Mouse (Mus musculus) liver, embryonic 11.5 days (tissue): ENCODE results near the gene Atp5b. TPM values are rescaled to one million over a fixed set of nuclear protein-coding genes. Genes with fewer than 3 reads are reported as not detected.
"Not testable (repeated sequence)": the region's sequence is repeated elsewhere in the genome, so short reads cannot be mapped to it uniquely, and the experiment has no call there.

Experiments used
- ATAC-seq: fragments of 200-750 bp; cut with Nextera tagmentation; replicated peaks from 2 replicates; pipeline ENCODE4 v1.8.0; 2017; ENCODE audit warnings: moderate number of reproducible peaks, mild to moderate bottlenecking, moderate TSS enrichment, moderate library complexity; ENCODE audit not compliant: low FRiP score
- DNase-seq: peaks from one replicate; pipeline ENCODE4 v3.0.0-alpha.2; 2017; ENCODE audit warnings: low spot score
- H3K27ac ChIP-seq: fragments of 300-500 bp; sonication (generic); 2 replicates; pipeline ENCODE4 v1.5.1; 2014; ENCODE audit warnings: mild to moderate bottlenecking, low read depth, low read length, control low read depth
- H3K27me3 ChIP-seq: fragments of 300-500 bp; sonication (generic); replicated peaks from 2 replicates; pipeline ENCODE4 v1.6.1; 2014; ENCODE audit warnings: low read length, mixed read lengths; ENCODE audit not compliant: control insufficient read depth, insufficient read depth
- H3K36me3 ChIP-seq: fragments of 300-500 bp; sonication (generic); 2 replicates; pipeline ENCODE4 v1.6.1; 2014; ENCODE audit warnings: mild to moderate bottlenecking, low read length, moderate library complexity, mixed read lengths; ENCODE audit not compliant: control insufficient read depth, insufficient read depth
- H3K4me1 ChIP-seq: fragments of 300-500 bp; sonication (generic); replicated peaks from 2 replicates; pipeline ENCODE4 v1.6.1; 2014; ENCODE audit warnings: low read length, mixed read lengths; ENCODE audit not compliant: control insufficient read depth, insufficient read depth
- H3K4me2 ChIP-seq: fragments of 300-500 bp; sonication (generic); 2 replicates; pipeline ENCODE4 v1.6.1; 2014; ENCODE audit warnings: mild to moderate bottlenecking, control low read depth, moderate library complexity
- H3K4me3 ChIP-seq: fragments of 300-500 bp; sonication (generic); 2 replicates; pipeline ENCODE4 v1.5.1; 2014; ENCODE audit warnings: low read depth, low read length, control low read depth
- H3K9ac ChIP-seq: fragments of 300-500 bp; sonication (generic); 2 replicates; pipeline ENCODE4 v1.6.1; 2014; ENCODE audit warnings: low read depth, low read length, control low read depth
- H3K9me3 ChIP-seq: fragments of 300-500 bp; sonication (generic); 2 replicates; pipeline ENCODE4 v1.6.1; 2016; ENCODE audit warnings: low read length, inconsistent platforms, mixed read lengths; ENCODE audit not compliant: control insufficient read depth
- WGBS: fragments of 180-500 bp; shearing (Covaris S2); extraction: QIAGEN DNeasy Blood & Tissue Kit; methylation state at CpG from one replicate; pipeline ENCODE4 v1.1.7; 2014; 5-methylcytosine and 5-hydroxymethylcytosine counted together
- polyA plus RNA-seq: library from polyadenylated mRNA; unstranded; fragments of >200 nt; fragmentation: Nextera tagmentation; extraction: Ambion mirVana; gene quantifications from 2 replicates; pipeline ENCODE4 v1.2.1, GENCODE M21; 2014

The Atp5b gene
- polyA plus RNA-seq, 1 experiment from 2014 or later: 2,564 TPM

DNA sequence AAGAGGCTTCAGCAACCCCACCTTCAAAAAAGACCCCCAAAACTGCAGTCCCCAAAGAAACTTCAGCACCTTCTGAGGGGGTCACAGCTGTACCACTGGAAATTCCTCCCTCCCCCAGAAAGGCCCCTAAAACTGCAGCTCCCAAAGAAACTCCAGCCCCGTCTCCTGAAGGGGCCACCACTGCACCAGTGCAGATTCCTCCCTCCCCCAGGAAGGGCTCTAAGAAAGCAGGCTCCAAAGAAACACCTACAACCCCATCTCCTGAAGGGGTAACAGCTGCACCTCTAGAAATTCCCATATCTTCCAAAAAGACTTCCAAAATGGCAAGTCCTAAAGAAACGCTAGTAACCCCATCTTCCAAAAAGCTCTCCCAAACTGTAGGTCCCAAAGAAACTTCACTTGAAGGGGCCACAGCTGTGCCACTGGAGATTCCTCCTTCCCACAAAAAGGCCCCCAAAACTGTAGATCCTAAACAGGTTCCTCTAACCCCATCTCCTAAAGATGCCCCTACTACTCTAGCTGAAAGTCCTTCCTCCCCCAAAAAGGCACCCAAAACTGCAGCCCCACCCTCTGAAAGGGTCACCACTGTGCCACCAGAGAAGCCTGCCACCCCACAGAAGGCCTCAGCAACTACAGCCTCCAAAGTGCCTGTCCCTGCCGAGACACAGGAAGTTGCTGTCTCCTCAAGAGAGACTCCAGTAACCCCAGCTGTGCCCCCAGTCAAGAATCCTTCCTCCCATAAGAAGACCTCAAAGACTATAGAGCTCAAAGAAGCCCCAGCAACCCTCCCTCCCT, 39.8 kb upstream of the Atp5b start:
- H3K36me3 ChIP-seq: peaks cover 68% of the 10 kb centered on the region

DNA sequence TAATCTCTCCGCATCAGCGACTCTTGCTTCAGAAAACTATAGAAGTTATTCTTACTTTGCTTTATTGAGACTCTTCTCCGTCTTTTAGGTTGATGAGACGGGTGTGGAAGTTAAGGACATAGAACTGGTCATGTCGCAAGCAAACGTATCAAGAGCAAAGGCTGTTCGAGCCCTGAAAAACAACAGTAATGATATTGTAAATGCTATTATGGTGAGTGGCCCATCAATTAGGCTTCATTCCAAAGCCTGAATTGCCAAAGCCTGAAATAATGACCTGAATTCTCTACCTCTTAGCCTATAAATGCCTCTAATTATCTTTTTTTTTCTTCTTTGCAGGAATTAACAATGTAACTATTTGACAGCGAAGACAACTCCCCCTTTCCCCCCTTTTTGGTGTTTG, 34.9 kb upstream of the Atp5b start:
- 94% methylated on average over 8 of the region's 8 CpGs for WGBS
- H3K27ac ChIP-seq: no peak overlapping the region
- ATAC-seq (no peak), DNase-seq (no peak)
- H3K27me3 ChIP-seq: no peaks in the 10 kb centered on the region
- peaks cover 52% of the 10 kb centered on the region for H3K36me3 ChIP-seq
- H3K4me3 ChIP-seq: no peak overlapping the region
- H3K4me1 ChIP-seq: peaks cover 3% of the 10 kb centered on the region
- H3K9ac ChIP-seq: no peak overlapping the region
- H3K9me3 ChIP-seq: no peaks in the 10 kb centered on the region
- no peak overlapping the region for H3K4me2 ChIP-seq

More for the DNA sequence above, 39.8 kb upstream of the Atp5b start:
- WGBS: 67% methylated on average over 3 of the region's 3 CpGs
- H3K9me3 ChIP-seq: no peaks in the 10 kb centered on the region
- DNase-seq (no peak), ATAC-seq (no peak)
- no peak overlapping the region for H3K4me2 ChIP-seq
- no peaks in the 10 kb centered on the region for H3K27me3 ChIP-seq
- H3K4me1 ChIP-seq: peaks cover 17% of the 10 kb centered on the region
- H3K4me3 ChIP-seq: no peak overlapping the region
- no peak overlapping the region for H3K27ac ChIP-seq
- 0 out of 2 replicates have a peak overlapping the region, but pooled peaks have one; percentile 1 for H3K9ac ChIP-seq

DNA sequence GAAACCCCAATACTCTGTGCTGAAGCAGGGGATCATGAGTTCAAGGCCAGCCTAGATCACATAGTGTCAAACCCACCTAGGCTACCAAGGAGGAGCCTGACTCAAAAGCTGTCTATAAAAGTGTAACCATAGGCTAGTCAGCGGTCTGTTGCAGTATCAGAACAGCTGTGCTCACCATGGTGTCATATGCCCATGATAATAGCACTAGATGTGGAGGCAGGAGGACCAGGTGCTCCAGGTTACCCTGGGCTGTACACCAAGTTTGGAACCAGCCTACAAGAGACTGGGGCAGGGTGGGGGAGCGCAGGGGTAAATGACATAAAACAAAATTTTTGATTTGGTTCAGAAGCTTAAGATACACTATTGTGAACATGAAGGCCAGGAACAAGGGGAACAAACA, 33.3 kb upstream of the Atp5b start:
- Histone ChIP-seq H3K36me3 (peaks cover 37% of the 10 kb centered on the region), H3K4me1 (no peaks in the 10 kb centered on the region; the same call in 1 of the 2 replicates), H3K27me3 (no peaks in the 10 kb centered on the region), H3K9me3 (no peaks in the 10 kb centered on the region), H3K9ac (no peak overlapping the region), H3K4me2 (no peak overlapping the region), H3K4me3 (no peak overlapping the region), H3K27ac (no peak overlapping the region)
- WGBS: 92% methylated on average over 2 of the region's 2 CpGs
- no peak for DNase-seq
- ATAC-seq: 0 out of 2 replicates have a peak, but pooled peaks have one; percentile 24

DNA sequence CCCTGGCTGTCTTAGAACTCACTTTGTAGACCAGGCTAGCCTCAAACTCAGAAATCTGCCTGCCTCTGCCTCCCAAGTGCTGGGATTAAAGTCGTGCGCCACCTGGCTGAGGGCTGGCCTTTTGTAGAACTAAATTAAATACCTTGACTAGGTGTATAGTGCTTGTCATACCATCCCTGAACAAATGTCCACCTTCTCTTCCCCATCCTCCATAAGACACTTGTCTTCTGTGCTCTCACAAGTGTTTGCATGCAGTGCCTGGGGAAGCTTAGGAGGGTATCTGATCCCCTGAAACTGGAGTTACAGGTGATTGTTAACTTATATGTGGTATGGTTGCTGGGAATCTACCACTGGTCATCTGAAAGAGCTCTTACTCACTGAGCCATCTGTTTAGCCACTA, 32.7 kb upstream of the Atp5b start:
- Histone ChIP-seq H3K4me2 (no peak overlapping the region), H3K9ac (no peak overlapping the region), H3K9me3 (no peaks in the 10 kb centered on the region), H3K4me3 (no peak overlapping the region), H3K36me3 (peaks cover 33% of the 10 kb centered on the region), H3K27me3 (no peaks in the 10 kb centered on the region), H3K4me1 (no peaks in the 10 kb centered on the region), H3K27ac (no peak overlapping the region)
- 90% methylated on average over 2 of the region's 2 CpGs for WGBS
- ATAC-seq: no peak
- no peak for DNase-seq

DNA sequence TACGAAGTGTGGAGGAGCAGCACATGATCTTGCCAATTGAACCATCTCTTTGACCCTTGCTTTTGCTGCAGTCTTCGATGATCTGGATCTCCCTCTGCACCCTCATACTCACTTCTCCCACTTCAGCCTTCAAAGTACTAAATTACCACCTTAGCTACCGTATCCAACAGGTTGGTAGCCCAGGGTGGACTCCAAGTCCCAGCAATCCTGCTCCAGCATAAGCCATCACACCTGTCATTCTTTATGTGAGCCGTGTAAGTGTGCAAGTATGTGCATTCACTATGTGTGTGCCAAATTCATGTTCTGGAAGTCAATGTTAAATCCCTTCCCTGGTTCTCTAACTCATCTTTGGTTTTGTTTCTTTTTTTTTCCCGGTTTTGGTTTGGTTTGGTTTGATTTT, 31.5 kb upstream of the Atp5b start:
- DNase-seq: no peak
- Histone ChIP-seq H3K4me1 (no peaks in the 10 kb centered on the region), H3K9ac (no peak overlapping the region), H3K9me3 (no peaks in the 10 kb centered on the region), H3K27me3 (no peaks in the 10 kb centered on the region), H3K4me2 (no peak overlapping the region), H3K27ac (no peak overlapping the region), H3K4me3 (no peak overlapping the region), H3K36me3 (peaks cover 24% of the 10 kb centered on the region)
- ATAC-seq: no peak
- 91% methylated on average over 5 of the region's 5 CpGs for WGBS

DNA sequence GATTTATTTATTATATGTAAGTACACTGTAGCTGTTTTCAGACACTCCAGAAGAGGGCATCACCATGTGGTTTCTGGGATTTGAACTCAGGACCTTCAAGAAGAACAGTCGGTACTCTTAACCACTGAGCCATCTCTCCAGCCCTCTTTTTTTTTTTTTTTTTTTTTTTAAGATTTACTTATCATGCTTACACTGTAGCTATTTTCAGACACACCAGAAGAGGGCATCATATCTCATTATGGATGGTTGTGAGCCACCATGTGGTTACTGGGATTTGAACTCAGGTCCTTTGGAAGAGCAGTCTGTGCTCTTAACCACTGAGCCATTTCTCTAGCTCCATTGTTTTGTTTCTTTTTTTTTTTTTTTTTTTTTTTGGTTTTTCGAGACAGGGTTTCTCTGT, 30.9 kb upstream of the Atp5b start:
- H3K36me3 ChIP-seq: peaks cover 20% of the 10 kb centered on the region
- H3K4me3 ChIP-seq, H3K9me3 ChIP-seq, H3K4me2 ChIP-seq, ATAC-seq, H3K27ac ChIP-seq, DNase-seq, H3K9ac ChIP-seq, H3K4me1 ChIP-seq, H3K27me3 ChIP-seq: not testable (repeated sequence)
- 89% methylated on average over 1 of the region's 2 CpGs for WGBS

DNA sequence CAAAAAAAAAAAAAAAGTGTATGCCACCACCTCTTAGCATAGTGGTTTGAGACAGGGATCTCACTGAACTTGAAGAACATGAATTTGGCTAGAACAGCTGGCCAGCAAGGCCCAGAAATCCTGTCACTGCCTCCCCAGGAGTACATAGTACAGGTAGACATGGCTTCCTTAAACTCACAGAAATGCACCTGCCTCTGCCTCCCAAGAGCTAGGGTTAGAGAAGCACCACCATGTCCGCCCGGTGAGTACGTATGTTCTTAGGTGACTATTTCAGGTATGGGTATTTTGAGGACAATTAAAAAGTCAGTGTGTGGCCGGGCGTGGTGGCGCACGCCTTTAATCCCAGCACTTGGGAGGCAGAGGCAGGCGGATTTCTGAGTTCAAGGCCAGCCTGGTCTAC, 30.1 kb upstream of the Atp5b start:
- H3K27me3 ChIP-seq: no peaks in the 10 kb centered on the region
- no peak overlapping the region for H3K4me2 ChIP-seq
- H3K9ac ChIP-seq: no peak overlapping the region
- ATAC-seq (no peak), DNase-seq (no peak)
- H3K4me1 ChIP-seq: peaks cover 4% of the 10 kb centered on the region; the same call in 1 of the 2 replicates
- WGBS: 88% methylated on average over 8 of the region's 8 CpGs
- no peak overlapping the region for H3K27ac ChIP-seq
- H3K36me3 ChIP-seq: peaks cover 15% of the 10 kb centered on the region
- no peaks in the 10 kb centered on the region for H3K9me3 ChIP-seq
- H3K4me3 ChIP-seq: no peak overlapping the region

DNA sequence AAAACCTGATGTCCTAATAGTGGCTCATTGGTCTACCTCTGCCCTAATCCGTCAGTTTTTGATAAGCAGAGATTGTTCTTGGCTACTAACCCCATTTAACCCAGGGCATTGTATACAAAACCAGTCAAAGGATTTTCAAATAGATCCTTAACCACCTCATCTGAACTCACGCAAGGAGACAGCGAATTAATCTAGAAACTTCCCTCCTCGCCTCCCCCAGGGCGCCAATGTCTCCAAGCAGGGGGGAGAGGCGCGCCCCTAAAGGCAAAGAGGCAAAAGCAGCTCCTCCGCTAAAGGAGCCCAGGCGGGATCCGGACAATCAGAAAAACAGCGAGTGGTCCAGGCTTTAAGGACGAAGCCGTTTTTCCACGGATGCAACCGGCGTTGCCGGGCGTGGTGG, 24.9 kb upstream of the Atp5b start:
- H3K9me3 ChIP-seq: no peaks in the 10 kb centered on the region
- no peak for DNase-seq
- WGBS: under 1% methylated on average over 18 of the region's 18 CpGs
- H3K36me3 ChIP-seq: peaks cover 3% of the 10 kb centered on the region; the same call in 1 of the 2 replicates
- no peaks in the 10 kb centered on the region for H3K27me3 ChIP-seq
- peak overlapping the region; percentile 99 for H3K27ac ChIP-seq
- peak overlapping the region; percentile 77 for H3K4me2 ChIP-seq
- ATAC-seq: peak; percentile 11; the same call in 1 of the 2 replicates
- H3K4me1 ChIP-seq: peaks cover 27% of the 10 kb centered on the region
- peak overlapping the region; percentile 99 for H3K9ac ChIP-seq
- peak overlapping the region; percentile 99 for H3K4me3 ChIP-seq
